Mouse (Mus musculus): ENCODE measurements around the gene Akp3. TPM values are rescaled to one million over a fixed set of nuclear protein-coding genes. Genes with fewer than 3 reads are reported as not detected.

Gene Akp3
- not detected in 2 replicates for polyA plus RNA-seq (2014; fragmentation: Nextera tagmentation; extraction: Ambion mirVana)

- Histone ChIP-seq H3K36me3 (ENCODE audit: control insufficient read depth, insufficient read depth, low read length) (no peaks in the 10 kb centered on the region), H3K9ac (replicated peaks; ENCODE audit: low read depth, low read length) (no peak within 1 kb of the TSS), H3K4me2 (replicated peaks; ENCODE audit: low read depth, low read length) (no peak within 1 kb of the TSS), H3K27ac (ENCODE audit: low read length) (no peak within 1 kb of the TSS), H3K27me3 (ENCODE audit: control insufficient read depth, insufficient read depth, low read length) (peaks cover 17% of the 10 kb centered on the region; the same call in 1 of the 2 replicates), H3K9me3 (ENCODE audit: control insufficient read depth, low read depth, low read length) (no peaks in the 10 kb centered on the region), H3K4me3 (ENCODE audit: low read depth, low read length) (no peak within 1 kb of the TSS), H3K4me1 (ENCODE audit: control insufficient read depth, insufficient read depth, low read length) (no peaks in the 10 kb centered on the region)
- 67% methylated on average over 6 of the region's 6 CpGs for WGBS
- no peak for ATAC-seq (ENCODE audit: insufficient number of reproducible peaks, insufficient read depth, low FRiP score, low read depth)
These were observed at the start of gene Akp3 for GRCm38 (mm10) chr1:87124673-87125072. Gene Akp3, plus strand, starts transcription at chr1:87124973.

- Histone ChIP-seq H3K9ac (replicated peaks; ENCODE audit: low read depth, low read length) (no peak overlapping the region), H3K27me3 (ENCODE audit: control insufficient read depth, insufficient read depth, low read length) (no peaks in the 10 kb centered on the region), H3K27ac (ENCODE audit: low read length) (no peak overlapping the region), H3K9me3 (ENCODE audit: control insufficient read depth, low read depth, low read length) (no peaks in the 10 kb centered on the region), H3K4me1 (ENCODE audit: control insufficient read depth, insufficient read depth, low read length) (no peaks in the 10 kb centered on the region), H3K36me3 (ENCODE audit: control insufficient read depth, insufficient read depth, low read length) (no peaks in the 10 kb centered on the region), H3K4me3 (ENCODE audit: low read depth, low read length) (no peak overlapping the region), H3K4me2 (replicated peaks; ENCODE audit: low read depth, low read length) (no peak overlapping the region)
- no peak for ATAC-seq (ENCODE audit: insufficient number of reproducible peaks, insufficient read depth, low FRiP score, low read depth)
- 63% methylated on average over 4 of the region's 4 CpGs for WGBS
These were observed 38.6 kb upstream of the Akp3 start for GRCm38 (mm10) chr1:87086196-87086595.

GRCm38 (mm10) chr1:87086964-87087363 lies 37.8 kb upstream of the Akp3 start:
- no peak overlapping the region for H3K27ac ChIP-seq (ENCODE audit: low read length)
- 76% methylated on average over 17 of the region's 17 CpGs for whole genome bisulfite sequencing
- H3K36me3 ChIP-seq (ENCODE audit: control insufficient read depth, insufficient read depth, low read length): no peaks in the 10 kb centered on the region
- no peak overlapping the region; the same call in 1 of the 2 replicates for H3K9ac ChIP-seq (replicated peaks; ENCODE audit: low read depth, low read length)
- ATAC-seq (ENCODE audit: insufficient number of reproducible peaks, insufficient read depth, low FRiP score, low read depth): no peak
- no peaks in the 10 kb centered on the region for H3K4me1 ChIP-seq (ENCODE audit: control insufficient read depth, insufficient read depth, low read length)
- no peak overlapping the region for H3K4me2 ChIP-seq (replicated peaks; ENCODE audit: low read depth, low read length)
- no peak overlapping the region for H3K4me3 ChIP-seq (ENCODE audit: low read depth, low read length)
- H3K9me3 ChIP-seq (ENCODE audit: control insufficient read depth, low read depth, low read length): no peaks in the 10 kb centered on the region
- H3K27me3 ChIP-seq (ENCODE audit: control insufficient read depth, insufficient read depth, low read length): no peaks in the 10 kb centered on the region

GRCm38 (mm10) chr1:87089251-87089650 lies 35.5 kb upstream of the Akp3 start:
- ATAC-seq (ENCODE audit: insufficient number of reproducible peaks, insufficient read depth, low FRiP score, low read depth): no peak
- 88% methylated on average over 11 of the region's 11 CpGs for WGBS
- no peaks in the 10 kb centered on the region for H3K4me1 ChIP-seq (ENCODE audit: control insufficient read depth, insufficient read depth, low read length)
- no peaks in the 10 kb centered on the region for H3K27me3 ChIP-seq (ENCODE audit: control insufficient read depth, insufficient read depth, low read length)
- no peaks in the 10 kb centered on the region for H3K9me3 ChIP-seq (ENCODE audit: control insufficient read depth, low read depth, low read length)
- H3K4me2 ChIP-seq (replicated peaks; ENCODE audit: low read depth, low read length): no peak overlapping the region
- H3K36me3 ChIP-seq (ENCODE audit: control insufficient read depth, insufficient read depth, low read length): no peaks in the 10 kb centered on the region
- H3K27ac ChIP-seq (ENCODE audit: low read length): no peak overlapping the region
- H3K9ac ChIP-seq (replicated peaks; ENCODE audit: low read depth, low read length): no peak overlapping the region
- no peak overlapping the region for H3K4me3 ChIP-seq (ENCODE audit: low read depth, low read length)

- Histone ChIP-seq H3K36me3 (ENCODE audit: control insufficient read depth, insufficient read depth, low read length) (no peaks in the 10 kb centered on the region), H3K4me2 (replicated peaks; ENCODE audit: low read depth, low read length) (no peak within 1 kb of the TSS), H3K9ac (replicated peaks; ENCODE audit: low read depth, low read length) (no peak within 1 kb of the TSS), H3K27me3 (ENCODE audit: control insufficient read depth, insufficient read depth, low read length) (no peaks in the 10 kb centered on the region), H3K4me1 (ENCODE audit: control insufficient read depth, insufficient read depth, low read length) (no peaks in the 10 kb centered on the region), H3K4me3 (ENCODE audit: low read depth, low read length) (no peak within 1 kb of the TSS), H3K27ac (ENCODE audit: low read length) (no peak within 1 kb of the TSS), H3K9me3 (ENCODE audit: control insufficient read depth, low read depth, low read length) (no peaks in the 10 kb centered on the region)
- WGBS: 80% methylated on average over 4 of the region's 4 CpGs
- no peak for ATAC-seq (ENCODE audit: insufficient number of reproducible peaks, insufficient read depth, low FRiP score, low read depth)
These were observed 34.9 kb upstream of the Akp3 start, which contains the start of gene Alppl2 for GRCm38 (mm10) chr1:87089828-87090227. Gene Alppl2, minus strand, starts transcription at chr1:87089928.

- H3K36me3 ChIP-seq (ENCODE audit: control insufficient read depth, insufficient read depth, low read length): no peaks in the 10 kb centered on the region
- no peaks in the 10 kb centered on the region for H3K4me1 ChIP-seq (ENCODE audit: control insufficient read depth, insufficient read depth, low read length)
- no peak overlapping the region for H3K9ac ChIP-seq (replicated peaks; ENCODE audit: low read depth, low read length)
- ATAC-seq (ENCODE audit: insufficient number of reproducible peaks, insufficient read depth, low FRiP score, low read depth): no peak
- H3K27me3 ChIP-seq (ENCODE audit: control insufficient read depth, insufficient read depth, low read length): no peaks in the 10 kb centered on the region
- 78% methylated on average over 8 of the region's 8 CpGs for WGBS
- H3K4me3 ChIP-seq (ENCODE audit: low read depth, low read length): no peak overlapping the region
- no peak overlapping the region for H3K27ac ChIP-seq (ENCODE audit: low read length)
- H3K9me3 ChIP-seq (ENCODE audit: control insufficient read depth, low read depth, low read length): no peaks in the 10 kb centered on the region
- no peak overlapping the region for H3K4me2 ChIP-seq (replicated peaks; ENCODE audit: low read depth, low read length)
These were observed 29.1 kb upstream of the Akp3 start for GRCm38 (mm10) chr1:87095642-87096041.

- Histone ChIP-seq H3K4me3 (ENCODE audit: low read depth, low read length) (no peak overlapping the region), H3K9me3 (ENCODE audit: control insufficient read depth, low read depth, low read length) (no peaks in the 10 kb centered on the region), H3K4me2 (replicated peaks; ENCODE audit: low read depth, low read length) (peak overlapping the region; percentile 14; the same call in 1 of the 2 replicates), H3K27me3 (ENCODE audit: control insufficient read depth, insufficient read depth, low read length) (no peaks in the 10 kb centered on the region), H3K27ac (ENCODE audit: low read length) (no peak overlapping the region), H3K9ac (replicated peaks; ENCODE audit: low read depth, low read length) (no peak overlapping the region), H3K4me1 (ENCODE audit: control insufficient read depth, insufficient read depth, low read length) (no peaks in the 10 kb centered on the region), H3K36me3 (ENCODE audit: control insufficient read depth, insufficient read depth, low read length) (no peaks in the 10 kb centered on the region)
- 16% methylated on average over 30 of the region's 30 CpGs for WGBS
- peak; percentile 79 for ATAC-seq (ENCODE audit: insufficient number of reproducible peaks, insufficient read depth, low FRiP score, low read depth)
These were observed 26.3 kb upstream of the Akp3 start for GRCm38 (mm10) chr1:87098358-87098975.

- 85% methylated on average over 1 of the region's 1 CpGs for whole genome bisulfite sequencing
- ATAC-seq (ENCODE audit: insufficient number of reproducible peaks, insufficient read depth, low FRiP score, low read depth): no peak
- Histone ChIP-seq H3K9ac (replicated peaks; ENCODE audit: low read depth, low read length) (no peak within 1 kb of the TSS), H3K4me1 (ENCODE audit: control insufficient read depth, insufficient read depth, low read length) (no peaks in the 10 kb centered on the region), H3K27ac (ENCODE audit: low read length) (no peak within 1 kb of the TSS), H3K4me2 (replicated peaks; ENCODE audit: low read depth, low read length) (no peak within 1 kb of the TSS), H3K36me3 (ENCODE audit: control insufficient read depth, insufficient read depth, low read length) (no peaks in the 10 kb centered on the region), H3K9me3 (ENCODE audit: control insufficient read depth, low read depth, low read length) (no peaks in the 10 kb centered on the region), H3K4me3 (ENCODE audit: low read depth, low read length) (no peak within 1 kb of the TSS), H3K27me3 (ENCODE audit: control insufficient read depth, insufficient read depth, low read length) (no peaks in the 10 kb centered on the region)
These were observed 23.4 kb upstream of the Akp3 start, which contains the start of gene Alpi for GRCm38 (mm10) chr1:87101411-87101810. Gene Alpi, minus strand, starts transcription at chr1:87101606.

- H3K27ac ChIP-seq (ENCODE audit: low read length): no peak overlapping the region
- no peak overlapping the region for H3K9ac ChIP-seq (replicated peaks; ENCODE audit: low read depth, low read length)
- no peaks in the 10 kb centered on the region for H3K4me1 ChIP-seq (ENCODE audit: control insufficient read depth, insufficient read depth, low read length)
- no peaks in the 10 kb centered on the region for H3K27me3 ChIP-seq (ENCODE audit: control insufficient read depth, insufficient read depth, low read length)
- no peaks in the 10 kb centered on the region for H3K9me3 ChIP-seq (ENCODE audit: control insufficient read depth, low read depth, low read length)
- WGBS: 76% methylated on average over 3 of the region's 3 CpGs
- no peak for ATAC-seq (ENCODE audit: insufficient number of reproducible peaks, insufficient read depth, low FRiP score, low read depth)
- no peaks in the 10 kb centered on the region for H3K36me3 ChIP-seq (ENCODE audit: control insufficient read depth, insufficient read depth, low read length)
- H3K4me2 ChIP-seq (replicated peaks; ENCODE audit: low read depth, low read length): no peak overlapping the region
- H3K4me3 ChIP-seq (ENCODE audit: low read depth, low read length): no peak overlapping the region
These were observed 22.7 kb upstream of the Akp3 start for GRCm38 (mm10) chr1:87102114-87102513.

Measured in stomach, embryonic 14.5 days (tissue).